Mouse (Mus musculus): Measurements from ENCODE around the gene Bub1b. TPM values are rescaled to one million over a fixed set of nuclear protein-coding genes. Genes with fewer than 3 reads are reported as not detected.

Gene Bub1b
- polyA plus RNA-seq, 1 experiment from 2014 or later, result 11.8 TPM

DNA sequence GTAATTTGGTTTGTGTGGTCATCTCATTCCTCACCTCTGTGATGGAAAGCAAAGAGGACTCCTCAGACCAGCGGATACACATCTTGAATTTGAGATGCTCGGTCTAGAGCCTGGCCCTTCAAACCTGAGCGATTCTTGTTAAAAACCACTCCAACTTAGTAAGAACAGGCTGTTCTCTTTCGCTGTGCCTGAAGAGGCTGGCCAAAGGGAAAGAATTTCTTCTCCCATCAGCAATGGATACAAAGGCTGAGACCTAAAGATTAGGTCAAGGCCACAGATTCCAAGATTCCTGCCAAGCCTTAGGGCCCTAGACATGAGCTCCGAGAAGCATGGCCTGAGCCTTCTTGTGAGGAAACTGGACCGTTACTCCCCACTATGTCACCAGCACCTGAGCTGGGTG is 82.9 kb downstream of the Bub1b start:
- Histone ChIP-seq H3K4me3 (replicated peaks; ENCODE audit: low read length) (no peak overlapping the region), H3K4me1 (replicated peaks; ENCODE audit: control insufficient read depth, insufficient read depth, low read length) (peaks cover 15% of the 10 kb centered on the region; the same call in 1 of the 2 replicates), H3K27me3 (ENCODE audit: control insufficient read depth, insufficient read depth, low read length) (peaks cover 35% of the 10 kb centered on the region), H3K9ac (no peak overlapping the region), H3K27ac (no peak overlapping the region), H3K4me2 (replicated peaks) (no peak overlapping the region), H3K9me3 (ENCODE audit: control insufficient read depth, low read length) (no peaks in the 10 kb centered on the region), H3K36me3 (replicated peaks; ENCODE audit: control insufficient read depth, insufficient read depth) (no peaks in the 10 kb centered on the region; the same call in 1 of the 2 replicates)
- ATAC-seq (ENCODE audit: low FRiP score), result no peak
- WGBS, result 91% methylated on average over 6 of the region's 6 CpGs
- DNase-seq (ENCODE audit: low spot score), result no peak

DNA sequence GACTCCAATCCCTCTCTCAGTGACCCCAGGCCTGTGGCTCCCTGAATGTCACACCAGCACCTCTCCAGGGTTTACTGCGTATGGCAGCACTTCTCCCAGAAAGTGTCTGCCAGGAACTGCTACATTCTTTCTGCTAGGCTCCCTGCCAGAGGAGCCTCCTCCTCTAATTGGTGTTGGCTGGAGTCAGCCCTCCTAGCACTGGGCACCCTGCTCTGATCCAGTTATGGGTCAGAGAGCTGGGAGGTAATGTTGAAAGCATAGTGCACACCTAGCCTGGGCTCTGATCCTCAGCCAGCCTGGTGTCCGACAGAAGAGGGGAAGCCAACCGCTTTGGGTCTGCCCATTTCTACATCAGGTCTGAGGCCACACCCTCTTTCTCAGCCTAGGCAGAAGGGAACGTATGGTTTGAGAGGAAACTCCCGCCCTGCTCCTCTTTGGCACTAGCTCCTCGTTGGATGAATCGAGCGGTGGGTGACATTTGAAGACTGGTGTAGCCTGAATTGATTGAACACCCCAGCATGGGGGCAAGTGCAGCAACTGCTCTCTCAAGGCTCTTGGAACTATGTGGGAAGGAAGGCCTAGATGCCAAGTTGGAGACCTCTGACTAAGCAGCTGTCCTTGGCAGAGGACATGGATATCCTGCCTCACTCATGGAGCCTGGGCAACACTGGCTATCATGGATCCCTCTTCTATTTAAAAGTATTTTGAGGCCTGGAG is 84.7 kb downstream of the Bub1b start:
- Histone ChIP-seq H3K4me1 (replicated peaks; ENCODE audit: control insufficient read depth, insufficient read depth, low read length) (peaks cover 3% of the 10 kb centered on the region; the same call in 1 of the 2 replicates), H3K9me3 (ENCODE audit: control insufficient read depth, low read length) (no peaks in the 10 kb centered on the region), H3K4me2 (replicated peaks) (no peak overlapping the region), H3K4me3 (replicated peaks; ENCODE audit: low read length) (no peak overlapping the region), H3K36me3 (replicated peaks; ENCODE audit: control insufficient read depth, insufficient read depth) (no peaks in the 10 kb centered on the region; the same call in 1 of the 2 replicates), H3K27ac (no peak overlapping the region), H3K9ac (no peak overlapping the region), H3K27me3 (ENCODE audit: control insufficient read depth, insufficient read depth, low read length) (peaks cover 19% of the 10 kb centered on the region)
- DNase-seq (ENCODE audit: low spot score), result no peak
- peak; percentile 34; the same call in 1 of the 2 replicates for ATAC-seq (ENCODE audit: low FRiP score)
- 61% methylated on average over 8 of the region's 8 CpGs for WGBS

DNA sequence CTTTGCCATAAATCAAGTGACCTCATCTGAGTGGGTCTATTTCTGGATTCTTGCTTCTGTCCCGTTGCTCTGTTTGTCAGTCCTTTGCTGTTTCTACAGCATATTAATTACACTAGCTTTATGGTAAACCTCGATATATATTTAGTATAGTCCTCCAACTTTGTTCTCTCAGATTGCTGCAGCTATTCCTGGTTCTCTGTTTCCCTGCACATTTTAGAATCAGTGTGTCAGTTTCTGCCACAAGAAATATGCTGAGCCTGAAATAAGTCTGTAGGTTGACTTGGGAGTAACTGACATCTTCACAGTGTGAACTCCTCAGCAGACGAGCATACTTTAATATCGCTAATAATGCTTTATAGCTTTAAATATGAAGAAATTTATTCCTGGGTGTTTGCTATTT is 87.1 kb downstream of the Bub1b start:
- 88% methylated on average over 4 of the region's 4 CpGs for WGBS
- Histone ChIP-seq H3K4me3 (replicated peaks; ENCODE audit: low read length) (no peak overlapping the region), H3K4me2 (replicated peaks) (no peak overlapping the region)

DNA sequence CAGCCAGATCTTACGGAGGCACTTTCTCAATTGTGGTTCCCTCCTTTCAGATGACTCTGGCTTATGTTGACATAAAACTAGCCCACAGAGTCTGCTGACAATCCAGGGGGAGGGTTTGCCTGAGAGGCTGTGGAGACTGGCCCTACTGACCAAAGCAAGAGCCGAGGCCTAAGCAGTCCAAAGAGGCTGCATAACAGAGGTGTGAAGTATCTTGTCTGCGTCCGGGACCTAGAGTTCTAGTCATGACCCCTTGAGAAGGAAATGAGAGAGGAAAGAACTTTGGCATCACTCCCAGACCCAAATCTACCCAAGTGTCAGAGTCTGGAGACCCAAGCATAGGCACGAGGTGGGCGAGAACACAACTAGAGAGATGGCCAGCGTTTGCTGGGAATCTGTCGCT is 88.7 kb downstream of the Bub1b start:
- DNase-seq (ENCODE audit: low spot score), result no peak
- Histone ChIP-seq H3K27me3 (ENCODE audit: control insufficient read depth, insufficient read depth, low read length) (no peaks in the 10 kb centered on the region), H3K4me1 (replicated peaks; ENCODE audit: control insufficient read depth, insufficient read depth, low read length) (no peaks in the 10 kb centered on the region), H3K27ac (no peak overlapping the region), H3K9ac (no peak overlapping the region), H3K9me3 (ENCODE audit: control insufficient read depth, low read length) (no peaks in the 10 kb centered on the region), H3K4me2 (replicated peaks) (no peak overlapping the region), H3K36me3 (replicated peaks; ENCODE audit: control insufficient read depth, insufficient read depth) (peaks cover 11% of the 10 kb centered on the region; the same call in 1 of the 2 replicates), H3K4me3 (replicated peaks; ENCODE audit: low read length) (no peak overlapping the region)
- no peak for ATAC-seq (ENCODE audit: low FRiP score)
- WGBS, result 82% methylated on average over 8 of the region's 8 CpGs

More for the DNA sequence above, 87.1 kb downstream of the Bub1b start:
- no peaks in the 10 kb centered on the region for H3K27me3 ChIP-seq (ENCODE audit: control insufficient read depth, insufficient read depth, low read length)
- DNase-seq (ENCODE audit: low spot score) (no peak), ATAC-seq (ENCODE audit: low FRiP score) (no peak)
- H3K9ac ChIP-seq, result no peak overlapping the region
- peaks cover 4% of the 10 kb centered on the region; the same call in 1 of the 2 replicates for H3K36me3 ChIP-seq (replicated peaks; ENCODE audit: control insufficient read depth, insufficient read depth)
- H3K27ac ChIP-seq, result no peak overlapping the region
- H3K4me1 ChIP-seq (replicated peaks; ENCODE audit: control insufficient read depth, insufficient read depth, low read length), result no peaks in the 10 kb centered on the region
- H3K9me3 ChIP-seq (ENCODE audit: control insufficient read depth, low read length), result no peaks in the 10 kb centered on the region

DNA sequence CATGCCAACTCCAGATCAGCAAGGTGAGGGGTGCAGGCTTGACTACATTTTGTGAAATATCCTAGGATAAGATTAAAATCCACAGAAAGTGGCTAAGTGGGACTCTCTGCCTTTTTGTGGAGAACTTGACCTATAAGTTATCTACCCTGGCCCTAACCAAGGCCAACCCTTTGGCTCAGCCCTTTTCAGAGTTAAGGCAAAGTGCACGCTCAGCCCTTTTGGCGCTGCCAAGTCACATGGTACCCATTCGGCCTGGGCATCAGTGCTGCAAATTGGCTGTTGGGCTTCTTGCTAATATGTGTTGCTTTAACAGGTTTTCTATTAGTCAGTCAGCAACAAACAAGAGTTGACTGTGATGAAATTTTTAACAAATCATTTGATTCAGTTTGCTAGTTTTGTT is 89.8 kb downstream of the Bub1b start:
- over 99% methylated on average over 3 of the region's 3 CpGs for WGBS
- peaks cover 11% of the 10 kb centered on the region; the same call in 1 of the 2 replicates for H3K36me3 ChIP-seq (replicated peaks; ENCODE audit: control insufficient read depth, insufficient read depth)

DNA sequence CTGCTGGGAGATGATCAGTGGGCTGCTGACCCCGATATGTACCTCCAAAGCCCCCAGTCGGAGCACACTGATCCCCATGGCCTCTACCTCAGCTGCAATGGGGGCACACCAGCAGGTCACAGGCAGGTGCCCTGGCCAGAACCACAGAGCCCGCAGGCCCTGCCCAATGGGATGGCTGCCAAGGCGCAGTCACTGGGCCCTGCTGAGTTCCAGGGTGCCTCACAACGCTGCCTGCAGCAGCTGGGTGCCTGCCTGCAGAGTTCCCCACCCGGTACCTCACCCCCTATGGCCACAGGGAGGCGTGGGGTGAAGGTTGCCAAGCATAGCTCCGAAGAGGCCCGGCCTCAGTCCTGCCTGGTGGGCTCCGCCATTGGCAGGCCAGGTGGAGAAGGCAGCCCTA is 91.9 kb downstream of the Bub1b start:
- 0 out of 2 replicates have a peak, but pooled peaks cover 3% of the 10 kb centered on the region for H3K27me3 ChIP-seq (ENCODE audit: control insufficient read depth, insufficient read depth, low read length)
- H3K4me2 ChIP-seq (replicated peaks), result no peak overlapping the region
- no peak overlapping the region for H3K27ac ChIP-seq
- H3K9me3 ChIP-seq (ENCODE audit: control insufficient read depth, low read length), result no peaks in the 10 kb centered on the region
- WGBS, result 85% methylated on average over 10 of the region's 10 CpGs
- no peak for ATAC-seq (ENCODE audit: low FRiP score)
- no peak for DNase-seq (ENCODE audit: low spot score)
- H3K9ac ChIP-seq, result no peak overlapping the region
- peaks cover 21% of the 10 kb centered on the region for H3K36me3 ChIP-seq (replicated peaks; ENCODE audit: control insufficient read depth, insufficient read depth)
- no peak overlapping the region for H3K4me3 ChIP-seq (replicated peaks; ENCODE audit: low read length)
- no peaks in the 10 kb centered on the region for H3K4me1 ChIP-seq (replicated peaks; ENCODE audit: control insufficient read depth, insufficient read depth, low read length)

More for the DNA sequence above, 89.8 kb downstream of the Bub1b start:
- Histone ChIP-seq H3K9ac (no peak overlapping the region), H3K4me3 (replicated peaks; ENCODE audit: low read length) (no peak overlapping the region), H3K4me2 (replicated peaks) (no peak overlapping the region), H3K27ac (no peak overlapping the region), H3K4me1 (replicated peaks; ENCODE audit: control insufficient read depth, insufficient read depth, low read length) (no peaks in the 10 kb centered on the region), H3K9me3 (ENCODE audit: control insufficient read depth, low read length) (no peaks in the 10 kb centered on the region), H3K27me3 (ENCODE audit: control insufficient read depth, insufficient read depth, low read length) (no peaks in the 10 kb centered on the region)
- DNase-seq (ENCODE audit: low spot score) (no peak), ATAC-seq (ENCODE audit: low FRiP score) (no peak)

Other genes with a start within 250 kb of the Bub1b start
- 7.7 and 10.3 TPM in 2 replicates for gene Gpr176, start 224.8 kb upstream of the Bub1b start, polyA plus RNA-seq (2014; fragmentation: Nextera tagmentation; extraction: Ambion mirVana)
- gene Eif2ak4, start 209.6 kb upstream of the Bub1b start, polyA plus RNA-seq (2014; fragmentation: Nextera tagmentation; extraction: Ambion mirVana), result 9.1 and 9.5 TPM in 2 replicates
- 298 and 339 TPM in 2 replicates for gene Srp14, start 118.5 kb upstream of the Bub1b start, polyA plus RNA-seq (2014; fragmentation: Nextera tagmentation; extraction: Ambion mirVana)
- 3.3 and 3.8 TPM in 2 replicates for gene Bmf, start 48.5 kb upstream of the Bub1b start, polyA plus RNA-seq (2014; fragmentation: Nextera tagmentation; extraction: Ambion mirVana)
- gene Pak6, start 65.1 kb downstream of the Bub1b start, polyA plus RNA-seq (2014; fragmentation: Nextera tagmentation; extraction: Ambion mirVana), result 39.9 and 41.7 TPM in 2 replicates
- not detected in 2 replicates for gene Ankrd63, start 105.8 kb downstream of the Bub1b start, polyA plus RNA-seq (2014; fragmentation: Nextera tagmentation; extraction: Ambion mirVana)
- gene Plcb2, start 130.2 kb downstream of the Bub1b start, polyA plus RNA-seq (2014; fragmentation: Nextera tagmentation; extraction: Ambion mirVana), result 0.54 and 0.69 TPM in 2 replicates
- gene Inafm2, start 147.5 kb downstream of the Bub1b start, polyA plus RNA-seq (2014; fragmentation: Nextera tagmentation; extraction: Ambion mirVana), result 29.5 and 30.6 TPM in 2 replicates
- gene Ccdc9b, start 164.4 kb downstream of the Bub1b start, polyA plus RNA-seq (2014; fragmentation: Nextera tagmentation; extraction: Ambion mirVana), result 0.48 and 0.87 TPM in 2 replicates
- not detected in 2 replicates for gene Phgr1, start 174.6 kb downstream of the Bub1b start, polyA plus RNA-seq (2014; fragmentation: Nextera tagmentation; extraction: Ambion mirVana)
- 65.8 and 79.2 TPM in 2 replicates for gene Disp2, start 181.5 kb downstream of the Bub1b start, polyA plus RNA-seq (2014; fragmentation: Nextera tagmentation; extraction: Ambion mirVana)
- 16.1 and 25.1 TPM in 2 replicates for gene Knstrn, start 215.8 kb downstream of the Bub1b start, polyA plus RNA-seq (2014; fragmentation: Nextera tagmentation; extraction: Ambion mirVana)

Data from hindbrain, embryonic 14.5 days (tissue).